Mouse (Mus musculus) heart, embryonic 16.5 days (tissue): ENCODE results near the gene Slc22a13. TPM values are rescaled to one million over a fixed set of nuclear protein-coding genes. Genes with fewer than 3 reads are reported as not detected.

Experiments used
- ATAC-seq: fragments of 200-750 bp; cut with Nextera tagmentation; replicated peaks from 2 replicates; pipeline ENCODE4 v1.8.0; 2017; ENCODE audit warnings: moderate number of reproducible peaks; ENCODE audit not compliant: insufficient read depth, low FRiP score; ENCODE audit errors: extremely low read depth
- H3K27ac ChIP-seq: fragments of 300-500 bp; sonication (generic); 2 replicates; pipeline ENCODE4 v1.5.1; 2014; ENCODE audit warnings: mild to moderate bottlenecking, low read length, control low read depth, moderate library complexity
- H3K27me3 ChIP-seq: fragments of 300-500 bp; sonication (generic); 2 replicates; pipeline ENCODE4 v1.6.1; 2014; ENCODE audit warnings: low read length, mixed read lengths; ENCODE audit not compliant: control insufficient read depth, insufficient read depth
- H3K36me3 ChIP-seq: fragments of 300-500 bp; sonication (generic); 2 replicates; pipeline ENCODE4 v1.6.1; 2014; ENCODE audit not compliant: control insufficient read depth, insufficient read depth
- H3K4me1 ChIP-seq: fragments of 300-500 bp; sonication (generic); 2 replicates; pipeline ENCODE4 v1.6.1; 2014; ENCODE audit warnings: low read length, mixed read lengths; ENCODE audit not compliant: control insufficient read depth, insufficient read depth
- H3K4me2 ChIP-seq: fragments of 300-500 bp; sonication (generic); 2 replicates; pipeline ENCODE4 v1.6.1; 2014; ENCODE audit warnings: low read depth, mild to moderate bottlenecking, control low read depth, low read length
- H3K4me3 ChIP-seq: fragments of 300-500 bp; sonication (generic); 2 replicates; pipeline ENCODE4 v1.5.1; 2014; ENCODE audit warnings: mild to moderate bottlenecking, control low read depth, low read length
- H3K9ac ChIP-seq: fragments of 300-500 bp; sonication (generic); 2 replicates; pipeline ENCODE4 v1.6.1; 2014; ENCODE audit warnings: low read length, control low read depth
- H3K9me3 ChIP-seq: fragments of 300-500 bp; sonication (generic); replicated peaks from 2 replicates; pipeline ENCODE4 v1.6.1; 2016; ENCODE audit warnings: low read length; ENCODE audit not compliant: control insufficient read depth
- WGBS: fragments of 180-500 bp; shearing (Covaris S2); extraction: QIAGEN DNeasy Blood & Tissue Kit; methylation state at CpG from one replicate; pipeline ENCODE4 v1.1.7; 2014; 5-methylcytosine and 5-hydroxymethylcytosine counted together
- polyA plus RNA-seq: library from polyadenylated mRNA; unstranded; fragments of >200 nt; fragmentation: Nextera tagmentation; extraction: Ambion mirVana; gene quantifications from 2 replicates; pipeline ENCODE4 v1.2.1, GENCODE M21; 2015

Gene Slc22a13
- polyA plus RNA-seq, 1 experiment from 2014 or later = not detected

DNA sequence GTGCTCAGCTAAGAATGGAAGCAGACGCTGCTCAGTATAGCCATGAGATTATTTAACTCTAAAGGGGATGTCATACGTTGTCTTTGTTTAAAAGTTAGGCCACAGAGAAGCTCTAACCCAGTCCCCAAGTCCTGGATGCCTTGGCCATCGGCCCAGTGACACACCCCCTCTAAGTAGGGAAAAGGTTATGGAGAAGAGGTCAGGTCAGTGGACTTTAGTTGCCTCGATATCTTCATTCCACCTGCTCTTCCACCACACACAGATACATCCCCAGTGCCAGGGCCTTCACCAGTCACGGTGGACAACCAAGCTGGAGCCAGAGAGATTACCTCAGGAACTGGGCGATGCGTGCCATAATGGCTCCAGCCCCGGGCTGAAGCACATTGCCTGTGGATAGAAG is 53.5 kb downstream of the Slc22a13 start:
- 70% methylated on average over 8 of the region's 8 CpGs for WGBS

GRCm38 (mm10) chr9:119151751-119152150 is 57.1 kb downstream of the Slc22a13 start:
- Histone ChIP-seq H3K27ac (no peak overlapping the region), H3K27me3 (peaks cover 3% of the 10 kb centered on the region; the same call in 1 of the 2 replicates), H3K4me2 (no peak overlapping the region), H3K36me3 (no peaks in the 10 kb centered on the region), H3K9me3 (no peaks in the 10 kb centered on the region), H3K4me3 (no peak overlapping the region), H3K4me1 (no peaks in the 10 kb centered on the region), H3K9ac (no peak overlapping the region)
- no peak for ATAC-seq
- 42% methylated on average over 2 of the region's 2 CpGs for WGBS

More for the DNA sequence above, 53.5 kb downstream of the Slc22a13 start:
- no peaks in the 10 kb centered on the region for H3K4me1 ChIP-seq
- H3K27ac ChIP-seq = no peak overlapping the region
- H3K4me2 ChIP-seq = no peak overlapping the region
- H3K36me3 ChIP-seq = no peaks in the 10 kb centered on the region
- H3K9me3 ChIP-seq = no peaks in the 10 kb centered on the region
- ATAC-seq = no peak
- no peak overlapping the region for H3K9ac ChIP-seq
- H3K27me3 ChIP-seq = peaks cover 10% of the 10 kb centered on the region
- no peak overlapping the region for H3K4me3 ChIP-seq

DNA sequence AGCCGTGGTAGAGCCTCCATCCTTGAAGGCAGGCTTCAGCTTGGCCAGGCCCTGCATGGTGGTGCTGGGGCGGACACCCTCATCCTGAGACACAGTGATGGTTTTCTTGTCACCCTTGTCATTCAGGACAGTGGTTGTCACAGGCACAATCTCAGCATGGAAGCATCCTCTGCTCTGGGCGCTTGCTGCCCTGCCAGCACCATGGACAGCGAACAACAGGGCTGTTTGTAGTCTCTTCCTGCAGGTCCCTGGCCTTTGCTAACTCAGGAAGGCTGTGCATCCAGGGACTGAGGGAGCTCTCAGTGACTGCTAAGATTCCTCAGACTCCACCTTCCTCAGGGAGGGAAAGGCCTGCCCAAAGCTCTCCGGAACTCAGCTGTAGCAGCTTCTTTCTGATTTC is 59.3 kb downstream of the Slc22a13 start:
- Histone ChIP-seq H3K27me3 (no peaks in the 10 kb centered on the region), H3K9ac (no peak overlapping the region), H3K27ac (no peak overlapping the region), H3K36me3 (no peaks in the 10 kb centered on the region), H3K4me1 (no peaks in the 10 kb centered on the region), H3K4me3 (no peak overlapping the region), H3K9me3 (no peaks in the 10 kb centered on the region), H3K4me2 (no peak overlapping the region)
- WGBS = 20% methylated on average over 5 of the region's 5 CpGs
- ATAC-seq = no peak

GRCm38 (mm10) chr9:119146098-119146770 is 62.7 kb downstream of the Slc22a13 start:
- Histone ChIP-seq H3K27me3 (no peaks in the 10 kb centered on the region), H3K27ac (no peak overlapping the region), H3K9me3 (no peaks in the 10 kb centered on the region), H3K4me2 (no peak overlapping the region), H3K9ac (no peak overlapping the region), H3K36me3 (no peaks in the 10 kb centered on the region), H3K4me1 (no peaks in the 10 kb centered on the region), H3K4me3 (no peak overlapping the region)
- 60% methylated on average over 13 of the region's 13 CpGs for WGBS
- ATAC-seq = no peak

DNA sequence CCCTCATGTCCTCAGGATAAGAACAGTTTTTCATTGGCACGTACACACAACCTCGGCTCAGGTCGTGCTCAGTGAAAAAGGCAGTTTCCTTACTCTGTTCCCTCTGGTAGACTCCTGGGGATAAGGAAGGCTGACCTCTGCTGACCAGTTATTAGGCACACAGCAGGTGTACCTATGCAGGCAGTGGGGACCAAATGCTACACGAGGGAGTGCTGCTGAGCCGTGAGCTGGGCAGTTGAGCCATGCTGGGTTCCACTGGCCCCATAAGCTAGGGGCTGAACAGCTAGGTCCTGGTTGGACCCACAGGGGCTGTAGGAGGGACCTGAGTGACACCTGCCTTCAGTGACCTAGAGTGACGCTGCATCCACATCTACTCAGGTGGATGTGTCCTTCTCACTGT is 63.3 kb downstream of the Slc22a13 start:
- H3K27ac ChIP-seq = no peak overlapping the region
- no peak overlapping the region for H3K4me2 ChIP-seq
- no peak for ATAC-seq
- H3K4me3 ChIP-seq = no peak overlapping the region
- 60% methylated on average over 6 of the region's 6 CpGs for WGBS
- H3K36me3 ChIP-seq = no peaks in the 10 kb centered on the region
- H3K9ac ChIP-seq = no peak overlapping the region
- no peaks in the 10 kb centered on the region for H3K9me3 ChIP-seq
- no peaks in the 10 kb centered on the region for H3K4me1 ChIP-seq
- no peaks in the 10 kb centered on the region for H3K27me3 ChIP-seq

GRCm38 (mm10) chr9:119145137-119145536 is 63.8 kb downstream of the Slc22a13 start:
- Histone ChIP-seq H3K36me3 (no peaks in the 10 kb centered on the region), H3K4me1 (no peaks in the 10 kb centered on the region), H3K4me2 (no peak overlapping the region), H3K27me3 (no peaks in the 10 kb centered on the region), H3K27ac (no peak overlapping the region), H3K9me3 (no peaks in the 10 kb centered on the region), H3K4me3 (no peak overlapping the region), H3K9ac (no peak overlapping the region)
- 61% methylated on average over 10 of the region's 10 CpGs for WGBS
- ATAC-seq = no peak

- H3K4me2 ChIP-seq = no peak overlapping the region
Observed at GRCm38 (mm10) chr9:119144696-119145095, 64.2 kb downstream of the Slc22a13 start.

GRCm38 (mm10) chr9:119143372-119143771 is 65.5 kb downstream of the Slc22a13 start:
- ATAC-seq = no peak
- no peak overlapping the region for H3K9ac ChIP-seq
- H3K9me3 ChIP-seq = no peaks in the 10 kb centered on the region
- 66% methylated on average over 9 of the region's 9 CpGs for WGBS
- H3K4me2 ChIP-seq = no peak overlapping the region
- H3K27ac ChIP-seq = no peak overlapping the region
- no peak overlapping the region for H3K4me3 ChIP-seq
- no peaks in the 10 kb centered on the region for H3K36me3 ChIP-seq
- no peaks in the 10 kb centered on the region for H3K4me1 ChIP-seq
- no peaks in the 10 kb centered on the region for H3K27me3 ChIP-seq

More at GRCm38 (mm10) chr9:119144696-119145095, 64.2 kb downstream of the Slc22a13 start:
- Histone ChIP-seq H3K9ac (no peak overlapping the region), H3K27ac (no peak overlapping the region), H3K9me3 (no peaks in the 10 kb centered on the region), H3K4me1 (no peaks in the 10 kb centered on the region), H3K4me3 (no peak overlapping the region), H3K27me3 (no peaks in the 10 kb centered on the region), H3K36me3 (no peaks in the 10 kb centered on the region)
- WGBS = 73% methylated on average over 8 of the region's 8 CpGs
- no peak for ATAC-seq
